Mouse (Mus musculus) small intestine, adult 2 months (tissue): ENCODE measurements around the gene Nup133. TPM values are rescaled to one million over a fixed set of nuclear protein-coding genes. Genes with fewer than 3 reads are reported as not detected.
A peak's percentile ranks its signal among the peaks of the same experiment; 100 is the strongest.
"Not testable (repeated sequence)": the region's sequence is repeated elsewhere in the genome, so short reads cannot be mapped to it uniquely, and the experiment has no call there.

ENCODE experiments used
- H3K27ac ChIP-seq: fragments of 200-500 bp; 2 replicates; pipeline ENCODE4 v1.5.1; 2012; ENCODE audit warnings: low read depth, low read length, control low read depth, inconsistent platforms; ENCODE audit not compliant: insufficient read depth
- H3K27me3 ChIP-seq: fragments of 200-500 bp; 2 replicates; pipeline ENCODE4 v1.6.1; 2012; ENCODE audit warnings: mild to moderate bottlenecking, moderate library complexity, low read length, inconsistent platforms; ENCODE audit not compliant: control insufficient read depth, insufficient read depth
- H3K36me3 ChIP-seq: fragments of 200-500 bp; 2 replicates; pipeline ENCODE4 v1.6.1; 2012; ENCODE audit warnings: mild to moderate bottlenecking, low read length, control low read depth, inconsistent platforms; ENCODE audit not compliant: control insufficient read depth, insufficient read depth
- H3K4me1 ChIP-seq: fragments of 200-500 bp; 2 replicates; pipeline ENCODE4 v1.6.1; 2012; ENCODE audit warnings: low read length, inconsistent platforms, mixed read lengths; ENCODE audit not compliant: control insufficient read depth, insufficient read depth, insufficient read length
- H3K4me3 ChIP-seq: fragments of 200-500 bp; 2 replicates; pipeline ENCODE4 v1.5.1; 2012; ENCODE audit warnings: low read depth, mild to moderate bottlenecking, control low read depth, inconsistent platforms, low read length, moderate library complexity
- CTCF ChIP-seq: fragments of 200-500 bp; IDR thresholded peaks from 2 replicates; pipeline ENCODE4 v1.5.1; 2012; ENCODE audit warnings: low read depth, mild to moderate bottlenecking, control low read depth, inconsistent platforms, low read length, moderate library complexity, mixed read lengths; ENCODE audit not compliant: insufficient replicate concordance, insufficient read length; ENCODE audit errors: extremely low read depth
- POLR2A ChIP-seq: fragments of 200-500 bp; IDR thresholded peaks from 2 replicates; pipeline ENCODE4 v1.6.1; 2012; ENCODE audit warnings: low read depth, mild to moderate bottlenecking, control low read depth, inconsistent platforms, low read length, moderate library complexity
- WGBS: fragments of 180-500 bp; shearing (Covaris S2); methylation state at CpG from one replicate; pipeline ENCODE4 v1.1.7; 2018; 5-methylcytosine and 5-hydroxymethylcytosine counted together
- polyA plus RNA-seq: library from polyadenylated mRNA; depleted of rRNA; stranded (reverse); fragments of >200 nt; gene quantifications from 2 replicates; pipeline ENCODE4 v1.2.3, GENCODE M21; 2012

Nup133 gene
- polyA plus RNA-seq, 1 experiment, result 4.3 TPM

- Histone ChIP-seq H3K27me3 (no peaks in the 10 kb centered on the region), H3K4me1 (peaks cover 7% of the 10 kb centered on the region; the same call in 1 of the 2 replicates), H3K4me3 (no peak overlapping the region), H3K36me3 (peaks cover 5% of the 10 kb centered on the region; the same call in 1 of the 2 replicates), H3K27ac (peak overlapping the region; percentile 80)
- no peak for TF ChIP-seq POLR2A
- TF ChIP-seq CTCF, result no peak
- WGBS, result 55% methylated on average over 1 of the region's 1 CpGs
Observed at GRCm38 (mm10) chr8:123973495-123973894, 24.4 kb upstream of the Nup133 start.

DNA sequence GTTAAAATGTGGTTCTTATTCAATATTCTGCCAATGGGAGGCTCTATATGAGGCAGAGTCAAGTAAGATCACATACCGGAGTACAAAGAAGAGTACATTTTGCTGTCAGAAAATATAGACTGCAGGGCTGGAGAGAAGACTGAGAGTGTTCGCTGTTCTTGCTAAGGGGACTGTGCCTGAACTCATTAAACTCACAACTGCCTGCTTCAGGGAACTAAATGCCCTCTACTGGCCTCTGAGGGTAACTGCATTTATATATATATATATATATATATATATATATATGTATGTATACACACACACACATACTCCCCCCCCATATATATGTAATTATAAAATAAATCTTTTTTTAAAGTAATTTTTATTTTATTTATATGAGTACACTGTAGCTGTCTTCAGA lies 17.8 kb upstream of the Nup133 start:
- TF ChIP-seq POLR2A (no peak), CTCF (no peak)

DNA sequence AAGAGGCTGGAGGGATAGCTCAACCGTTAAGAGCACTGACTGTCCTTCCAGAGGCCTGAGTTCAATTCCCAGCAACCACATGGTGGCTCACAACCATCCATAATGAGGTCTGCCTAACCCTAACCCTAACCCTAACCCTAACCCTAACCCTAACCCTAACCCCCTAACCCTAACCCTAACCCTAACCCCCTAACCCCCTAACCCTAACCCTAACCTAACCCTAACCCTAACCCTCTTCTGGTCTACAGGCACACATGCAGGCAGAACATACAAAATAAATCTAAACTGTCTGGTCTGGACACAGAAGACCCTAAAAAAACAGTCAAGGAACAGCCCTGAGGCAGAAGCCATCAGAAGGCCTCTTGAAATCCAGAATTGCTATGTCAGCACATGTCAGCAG lies 12.3 kb upstream of the Nup133 start:
- no peak for TF ChIP-seq CTCF
- TF ChIP-seq POLR2A, result no peak
- Histone ChIP-seq H3K36me3 (peaks cover 48% of the 10 kb centered on the region), H3K4me3 (no peak overlapping the region), H3K4me1 (no peaks in the 10 kb centered on the region), H3K27ac (no peak overlapping the region), H3K27me3 (no peaks in the 10 kb centered on the region)
- WGBS, result 81% methylated on average over 1 of the region's 1 CpGs

More for the DNA sequence above, 17.8 kb upstream of the Nup133 start:
- WGBS, result 58% methylated on average over 2 of the region's 2 CpGs
- Histone ChIP-seq H3K4me3 (no peak overlapping the region), H3K27me3 (no peaks in the 10 kb centered on the region), H3K36me3 (peaks cover 25% of the 10 kb centered on the region), H3K4me1 (no peaks in the 10 kb centered on the region), H3K27ac (no peak overlapping the region)

GRCm38 (mm10) chr8:123960556-123960955 lies 11.5 kb upstream of the Nup133 start:
- 47% methylated on average over 5 of the region's 5 CpGs for WGBS
- peaks cover 41% of the 10 kb centered on the region for H3K36me3 ChIP-seq
- H3K27me3 ChIP-seq, H3K27ac ChIP-seq, H3K4me1 ChIP-seq, H3K4me3 ChIP-seq: not testable (repeated sequence)

GRCm38 (mm10) chr8:123960056-123960455 lies 11.0 kb upstream of the Nup133 start:
- WGBS, result 83% methylated on average over 9 of the region's 9 CpGs
- no peak overlapping the region for H3K4me3 ChIP-seq
- peaks cover 44% of the 10 kb centered on the region for H3K36me3 ChIP-seq
- H3K4me1 ChIP-seq, result no peaks in the 10 kb centered on the region
- TF ChIP-seq POLR2A (no peak), CTCF (no peak)
- H3K27ac ChIP-seq, result no peak overlapping the region
- H3K27me3 ChIP-seq, result no peaks in the 10 kb centered on the region

DNA sequence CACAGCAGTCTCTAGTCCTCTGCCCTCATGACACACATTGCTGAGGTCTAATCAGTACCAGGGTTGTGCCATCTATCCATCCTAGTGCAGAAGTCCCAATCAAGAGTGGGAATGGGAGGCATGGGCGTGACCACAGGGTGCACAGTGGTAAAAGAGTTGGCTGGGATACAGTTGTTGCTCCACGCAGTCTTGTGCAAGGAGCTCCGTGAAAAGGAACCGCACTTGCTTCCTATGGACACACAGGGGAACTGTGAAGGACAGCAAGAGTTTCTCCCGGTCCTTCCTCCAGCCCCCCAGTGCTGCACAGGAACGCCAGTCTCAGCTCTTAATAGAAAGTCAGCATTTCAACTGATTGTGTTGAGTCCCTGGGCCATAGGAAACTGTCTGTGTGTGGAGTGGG lies 10.4 kb upstream of the Nup133 start:
- H3K27me3 ChIP-seq, result no peaks in the 10 kb centered on the region
- TF ChIP-seq POLR2A (no peak), CTCF (no peak)
- no peaks in the 10 kb centered on the region for H3K4me1 ChIP-seq
- no peak overlapping the region for H3K4me3 ChIP-seq
- H3K36me3 ChIP-seq, result peaks cover 40% of the 10 kb centered on the region
- H3K27ac ChIP-seq, result no peak overlapping the region
- 95% methylated on average over 6 of the region's 6 CpGs for WGBS

GRCm38 (mm10) chr8:123958130-123958529 lies 9.1 kb upstream of the Nup133 start:
- H3K27ac ChIP-seq, result no peak overlapping the region
- WGBS, result 50% methylated on average over 17 of the region's 17 CpGs
- TF ChIP-seq POLR2A, result no peak
- TF ChIP-seq CTCF, result no peak
- H3K4me1 ChIP-seq, result no peaks in the 10 kb centered on the region
- peaks cover 43% of the 10 kb centered on the region for H3K36me3 ChIP-seq
- no peak overlapping the region for H3K4me3 ChIP-seq
- no peaks in the 10 kb centered on the region for H3K27me3 ChIP-seq

DNA sequence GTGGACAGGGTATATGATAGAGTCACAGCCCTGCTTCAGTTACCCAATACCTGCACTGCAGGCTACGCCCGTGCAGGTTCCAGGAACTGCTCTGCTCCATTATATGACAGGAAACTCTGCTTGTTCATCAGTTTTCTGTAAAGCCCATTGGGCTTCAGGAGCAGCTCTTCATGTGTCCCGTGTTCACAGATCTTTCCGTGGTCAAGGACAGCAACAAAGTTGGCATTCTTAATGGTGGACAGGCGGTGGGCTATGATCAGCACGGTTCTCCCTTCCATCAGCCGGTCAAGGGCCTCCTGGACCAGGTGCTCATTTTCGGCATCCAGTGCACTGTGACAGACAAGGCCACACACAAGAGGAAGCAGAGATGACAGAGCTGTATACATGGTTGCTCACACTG lies 5.2 kb upstream of the Nup133 start:
- Histone ChIP-seq H3K27me3 (no peaks in the 10 kb centered on the region), H3K4me3 (no peak overlapping the region), H3K4me1 (peaks cover 3% of the 10 kb centered on the region; the same call in 1 of the 2 replicates), H3K36me3 (peaks cover 41% of the 10 kb centered on the region), H3K27ac (no peak overlapping the region)
- TF ChIP-seq POLR2A (no peak), CTCF (no peak)
- WGBS, result 89% methylated on average over 8 of the region's 8 CpGs
